Mouse (Mus musculus): ENCODE data around the gene Nr2c1. TPM values are rescaled to one million over a fixed set of nuclear protein-coding genes. Genes with fewer than 3 reads are reported as not detected.

Gene Nr2c1
- polyA plus RNA-seq, 1 experiment from 2014 or later, result 8.8 TPM

- no peak for ATAC-seq
- Histone ChIP-seq H3K9ac (replicated peaks; ENCODE audit: low read depth, low read length) (no peak overlapping the region), H3K36me3 (ENCODE audit: control insufficient read depth, insufficient read depth) (peaks cover 10% of the 10 kb centered on the region), H3K4me1 (replicated peaks; ENCODE audit: control insufficient read depth, insufficient read depth, low read length) (no peaks in the 10 kb centered on the region), H3K4me3 (replicated peaks; ENCODE audit: low read length) (no peak overlapping the region), H3K27me3 (replicated peaks; ENCODE audit: control insufficient read depth, insufficient read depth, low read length) (no peaks in the 10 kb centered on the region), H3K27ac (ENCODE audit: low read length) (no peak overlapping the region), H3K4me2 (ENCODE audit: low read length) (no peak overlapping the region), H3K9me3 (ENCODE audit: control insufficient read depth, low read length) (no peaks in the 10 kb centered on the region)
- WGBS, result 88% methylated on average over 6 of the region's 6 CpGs
These were observed 11.1 kb downstream of the Nr2c1 start for GRCm38 (mm10) chr10:94158962-94159361.

- no peak overlapping the region for H3K4me2 ChIP-seq (ENCODE audit: low read length)
- 95% methylated on average over 4 of the region's 4 CpGs for WGBS
- no peak for ATAC-seq
- H3K27me3 ChIP-seq (replicated peaks; ENCODE audit: control insufficient read depth, insufficient read depth, low read length), result no peaks in the 10 kb centered on the region
- H3K4me1 ChIP-seq (replicated peaks; ENCODE audit: control insufficient read depth, insufficient read depth, low read length), result no peaks in the 10 kb centered on the region
- H3K9me3 ChIP-seq (ENCODE audit: control insufficient read depth, low read length), result no peaks in the 10 kb centered on the region
- H3K36me3 ChIP-seq (ENCODE audit: control insufficient read depth, insufficient read depth), result peaks cover 10% of the 10 kb centered on the region
- no peak overlapping the region for H3K27ac ChIP-seq (ENCODE audit: low read length)
- no peak overlapping the region for H3K4me3 ChIP-seq (replicated peaks; ENCODE audit: low read length)
- H3K9ac ChIP-seq (replicated peaks; ENCODE audit: low read depth, low read length), result no peak overlapping the region
These were observed 11.6 kb downstream of the Nr2c1 start for GRCm38 (mm10) chr10:94159406-94159805.

- Histone ChIP-seq H3K4me1 (replicated peaks; ENCODE audit: control insufficient read depth, insufficient read depth, low read length) (no peaks in the 10 kb centered on the region), H3K36me3 (ENCODE audit: control insufficient read depth, insufficient read depth) (peaks cover 12% of the 10 kb centered on the region), H3K27ac (ENCODE audit: low read length) (no peak overlapping the region), H3K4me2 (ENCODE audit: low read length) (no peak overlapping the region), H3K4me3 (replicated peaks; ENCODE audit: low read length) (no peak overlapping the region), H3K9ac (replicated peaks; ENCODE audit: low read depth, low read length) (no peak overlapping the region), H3K9me3 (ENCODE audit: control insufficient read depth, low read length) (no peaks in the 10 kb centered on the region), H3K27me3 (replicated peaks; ENCODE audit: control insufficient read depth, insufficient read depth, low read length) (no peaks in the 10 kb centered on the region)
- WGBS, result 98% methylated on average over 5 of the region's 5 CpGs
- ATAC-seq, result no peak
These were observed 13.4 kb downstream of the Nr2c1 start for GRCm38 (mm10) chr10:94161051-94161765.

GRCm38 (mm10) chr10:94162031-94162430, 14.2 kb downstream of the Nr2c1 start:
- H3K9me3 ChIP-seq (ENCODE audit: control insufficient read depth, low read length), result no peaks in the 10 kb centered on the region
- peaks cover 3% of the 10 kb centered on the region; the same call in 1 of the 2 replicates for H3K4me1 ChIP-seq (replicated peaks; ENCODE audit: control insufficient read depth, insufficient read depth, low read length)
- H3K4me2 ChIP-seq (ENCODE audit: low read length), result no peak overlapping the region
- H3K27ac ChIP-seq (ENCODE audit: low read length), result no peak overlapping the region
- peaks cover 13% of the 10 kb centered on the region for H3K36me3 ChIP-seq (ENCODE audit: control insufficient read depth, insufficient read depth)
- ATAC-seq, result no peak
- H3K27me3 ChIP-seq (replicated peaks; ENCODE audit: control insufficient read depth, insufficient read depth, low read length), result no peaks in the 10 kb centered on the region
- H3K9ac ChIP-seq (replicated peaks; ENCODE audit: low read depth, low read length), result no peak overlapping the region
- H3K4me3 ChIP-seq (replicated peaks; ENCODE audit: low read length), result no peak overlapping the region
- WGBS, result 97% methylated on average over 7 of the region's 7 CpGs

- no peaks in the 10 kb centered on the region for H3K27me3 ChIP-seq (replicated peaks; ENCODE audit: control insufficient read depth, insufficient read depth, low read length)
- peaks cover 13% of the 10 kb centered on the region for H3K36me3 ChIP-seq (ENCODE audit: control insufficient read depth, insufficient read depth)
- H3K27ac ChIP-seq (ENCODE audit: low read length), result no peak overlapping the region
- H3K4me1 ChIP-seq (replicated peaks; ENCODE audit: control insufficient read depth, insufficient read depth, low read length), result peaks cover 4% of the 10 kb centered on the region; the same call in 1 of the 2 replicates
- H3K9ac ChIP-seq (replicated peaks; ENCODE audit: low read depth, low read length), result no peak overlapping the region
- H3K9me3 ChIP-seq (ENCODE audit: control insufficient read depth, low read length), result no peaks in the 10 kb centered on the region
- WGBS, result 90% methylated on average over 5 of the region's 5 CpGs
- no peak overlapping the region for H3K4me3 ChIP-seq (replicated peaks; ENCODE audit: low read length)
- no peak for ATAC-seq
- no peak overlapping the region for H3K4me2 ChIP-seq (ENCODE audit: low read length)
These were observed 16.5 kb downstream of the Nr2c1 start for GRCm38 (mm10) chr10:94164104-94164845.

GRCm38 (mm10) chr10:94165426-94165825, 17.6 kb downstream of the Nr2c1 start:
- no peak overlapping the region for H3K4me3 ChIP-seq (replicated peaks; ENCODE audit: low read length)
- no peak overlapping the region for H3K9ac ChIP-seq (replicated peaks; ENCODE audit: low read depth, low read length)
- H3K36me3 ChIP-seq (ENCODE audit: control insufficient read depth, insufficient read depth), result peaks cover 22% of the 10 kb centered on the region
- H3K27ac ChIP-seq (ENCODE audit: low read length), result no peak overlapping the region
- H3K4me2 ChIP-seq (ENCODE audit: low read length), result no peak overlapping the region
- no peak for ATAC-seq
- peaks cover 4% of the 10 kb centered on the region; the same call in 1 of the 2 replicates for H3K4me1 ChIP-seq (replicated peaks; ENCODE audit: control insufficient read depth, insufficient read depth, low read length)
- no peaks in the 10 kb centered on the region for H3K27me3 ChIP-seq (replicated peaks; ENCODE audit: control insufficient read depth, insufficient read depth, low read length)
- no peaks in the 10 kb centered on the region for H3K9me3 ChIP-seq (ENCODE audit: control insufficient read depth, low read length)
- 92% methylated on average over 16 of the region's 16 CpGs for WGBS

- ATAC-seq, result peak; percentile 18; the same call in 1 of the 2 replicates
- Histone ChIP-seq H3K36me3 (ENCODE audit: control insufficient read depth, insufficient read depth) (peaks cover 17% of the 10 kb centered on the region), H3K4me1 (replicated peaks; ENCODE audit: control insufficient read depth, insufficient read depth, low read length) (peaks cover 12% of the 10 kb centered on the region), H3K4me2 (ENCODE audit: low read length) (no peak overlapping the region), H3K9ac (replicated peaks; ENCODE audit: low read depth, low read length) (no peak overlapping the region), H3K9me3 (ENCODE audit: control insufficient read depth, low read length) (no peaks in the 10 kb centered on the region), H3K27me3 (replicated peaks; ENCODE audit: control insufficient read depth, insufficient read depth, low read length) (no peaks in the 10 kb centered on the region), H3K4me3 (replicated peaks; ENCODE audit: low read length) (no peak overlapping the region), H3K27ac (ENCODE audit: low read length) (no peak overlapping the region)
- WGBS, result 52% methylated on average over 11 of the region's 11 CpGs
These were observed 19.4 kb downstream of the Nr2c1 start for GRCm38 (mm10) chr10:94167051-94167750.

- ATAC-seq, result peak; percentile 55; the same call in 1 of the 2 replicates
- Histone ChIP-seq H3K27ac (ENCODE audit: low read length) (no peak overlapping the region), H3K4me3 (replicated peaks; ENCODE audit: low read length) (no peak overlapping the region), H3K4me2 (ENCODE audit: low read length) (no peak overlapping the region), H3K36me3 (ENCODE audit: control insufficient read depth, insufficient read depth) (peaks cover 12% of the 10 kb centered on the region), H3K27me3 (replicated peaks; ENCODE audit: control insufficient read depth, insufficient read depth, low read length) (no peaks in the 10 kb centered on the region), H3K4me1 (replicated peaks; ENCODE audit: control insufficient read depth, insufficient read depth, low read length) (peaks cover 18% of the 10 kb centered on the region), H3K9ac (replicated peaks; ENCODE audit: low read depth, low read length) (no peak overlapping the region), H3K9me3 (ENCODE audit: control insufficient read depth, low read length) (no peaks in the 10 kb centered on the region)
- WGBS, result 33% methylated on average over 12 of the region's 12 CpGs
These were observed 23.8 kb downstream of the Nr2c1 start for GRCm38 (mm10) chr10:94171440-94172130.

- peaks cover 14% of the 10 kb centered on the region for H3K4me1 ChIP-seq (replicated peaks; ENCODE audit: control insufficient read depth, insufficient read depth, low read length)
- no peak for ATAC-seq
- H3K36me3 ChIP-seq (ENCODE audit: control insufficient read depth, insufficient read depth), result peaks cover 12% of the 10 kb centered on the region
- no peak overlapping the region for H3K9ac ChIP-seq (replicated peaks; ENCODE audit: low read depth, low read length)
- H3K27me3 ChIP-seq (replicated peaks; ENCODE audit: control insufficient read depth, insufficient read depth, low read length), result no peaks in the 10 kb centered on the region
- WGBS, result 34% methylated on average over 11 of the region's 11 CpGs
- H3K9me3 ChIP-seq (ENCODE audit: control insufficient read depth, low read length), result no peaks in the 10 kb centered on the region
- no peak overlapping the region for H3K4me2 ChIP-seq (ENCODE audit: low read length)
- H3K27ac ChIP-seq (ENCODE audit: low read length), result no peak overlapping the region
- H3K4me3 ChIP-seq (replicated peaks; ENCODE audit: low read length), result no peak overlapping the region
These were observed 24.3 kb downstream of the Nr2c1 start for GRCm38 (mm10) chr10:94172137-94172536.

All from forebrain, embryonic 16.5 days (tissue).